Mouse (Mus musculus) kidney, postnatal 0 days (tissue): ENCODE data around the gene Map3k3. TPM values are rescaled to one million over a fixed set of nuclear protein-coding genes. Genes with fewer than 3 reads are reported as not detected.

Source experiments
- ATAC-seq: fragments of 200-750 bp; cut with Nextera tagmentation; replicated peaks from 2 replicates; pipeline ENCODE4 v1.8.0; 2017; ENCODE audit warnings: low read depth, moderate number of reproducible peaks, moderate TSS enrichment, moderate library complexity; ENCODE audit not compliant: low FRiP score
- DNase-seq: peaks from one replicate; pipeline ENCODE4 v3.0.0-alpha.2; 2016; ENCODE audit warnings: low spot score
- H3K27ac ChIP-seq: fragments of 300-500 bp; sonication (generic); 2 replicates; pipeline ENCODE4 v1.5.1; 2014; ENCODE audit warnings: mild to moderate bottlenecking
- H3K27me3 ChIP-seq: fragments of 300-500 bp; sonication (generic); 2 replicates; pipeline ENCODE4 v1.6.1; 2014; ENCODE audit warnings: low read length, mixed read lengths; ENCODE audit not compliant: insufficient read depth
- H3K36me3 ChIP-seq: fragments of 300-500 bp; sonication (generic); 2 replicates; pipeline ENCODE4 v1.6.1; 2014; ENCODE audit warnings: low read length, mixed read lengths; ENCODE audit not compliant: insufficient read depth
- H3K4me1 ChIP-seq: fragments of 300-500 bp; sonication (generic); replicated peaks from 2 replicates; pipeline ENCODE4 v1.6.1; 2014; ENCODE audit warnings: antibody characterized with exemption, low read length, mixed read lengths; ENCODE audit not compliant: insufficient read depth
- H3K4me2 ChIP-seq: fragments of 300-500 bp; sonication (generic); 2 replicates; pipeline ENCODE4 v1.6.1; 2014; ENCODE audit warnings: mild to moderate bottlenecking, low read length, moderate library complexity, mixed read lengths
- H3K4me3 ChIP-seq: fragments of 300-500 bp; sonication (generic); replicated peaks from 2 replicates; pipeline ENCODE4 v1.5.1; 2014; ENCODE audit warnings: low read depth, low read length
- H3K9ac ChIP-seq: fragments of 300-500 bp; sonication (generic); 2 replicates; pipeline ENCODE4 v1.6.1; 2014; ENCODE audit warnings: low read depth, low read length
- H3K9me3 ChIP-seq: fragments of 300-500 bp; sonication (generic); replicated peaks from 2 replicates; pipeline ENCODE4 v1.6.1; 2016; ENCODE audit warnings: low read length, inconsistent platforms, mixed read lengths
- CTCF ChIP-seq: IDR thresholded peaks from 2 replicates; pipeline ENCODE4 v1.5.1; 2016; ENCODE audit warnings: antibody characterized with exemption, low read depth, mild to moderate bottlenecking, moderate library complexity
- WGBS: fragments of 180-500 bp; shearing (Covaris S2); extraction: QIAGEN DNeasy Blood & Tissue Kit; methylation state at CpG from one replicate; pipeline ENCODE4 v1.1.7; 2014; 5-methylcytosine and 5-hydroxymethylcytosine counted together
- polyA plus RNA-seq: library from polyadenylated mRNA; unstranded; fragments of >200 nt; fragmentation: Nextera tagmentation; extraction: Ambion mirVana; gene quantifications from 2 replicates; pipeline ENCODE4 v1.2.1, GENCODE M21; 2015

The Map3k3 gene
- 20.0 and 20.5 TPM in 2 replicates for polyA plus RNA-seq

DNA sequence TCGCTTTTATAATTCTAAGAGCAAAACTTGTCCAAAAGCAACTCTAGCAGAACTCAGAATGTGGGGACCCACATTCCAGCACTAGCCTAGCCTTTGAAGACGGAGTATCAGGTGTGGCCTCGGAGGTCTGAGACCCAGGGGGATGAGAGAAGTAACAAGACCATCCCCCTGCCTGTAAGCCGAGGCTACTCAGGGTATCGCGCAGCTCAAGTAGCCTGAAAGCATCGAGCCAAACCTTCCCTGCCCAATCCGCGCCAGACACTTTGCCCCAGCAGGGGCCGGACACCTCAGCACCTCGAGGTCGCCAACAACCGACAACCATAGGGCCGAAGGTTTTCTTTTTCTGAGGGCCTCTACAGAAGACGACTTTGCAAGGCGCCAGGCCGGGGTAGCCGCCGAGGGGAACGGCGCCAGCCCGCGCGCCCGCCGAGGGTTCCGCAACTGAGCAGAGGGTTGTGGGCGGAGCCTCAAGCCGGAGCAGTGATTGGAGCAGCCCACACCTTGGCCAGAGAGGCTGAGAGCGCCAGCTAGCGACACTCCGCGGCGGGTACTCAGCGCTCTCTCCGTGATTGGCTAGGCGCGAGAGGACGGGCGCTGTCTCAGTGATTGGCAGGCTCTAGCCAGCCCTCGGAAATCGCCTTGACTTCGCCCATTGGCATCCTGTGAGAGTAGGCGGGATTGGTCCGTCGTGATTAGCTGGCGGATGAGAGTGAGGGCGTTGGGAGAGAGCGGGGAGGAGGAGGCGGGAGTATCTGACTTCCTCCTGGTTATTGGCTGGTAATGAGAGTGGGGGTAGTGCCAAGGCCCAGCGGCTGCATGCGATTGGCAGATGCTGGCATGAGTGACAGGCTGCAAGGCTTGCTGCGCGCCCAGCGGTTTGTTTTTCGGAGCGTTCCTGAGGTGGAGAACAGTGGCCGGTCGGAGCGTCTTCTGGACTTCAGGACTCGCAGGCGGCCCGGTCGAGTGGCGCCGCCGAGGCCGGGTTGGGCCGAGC lies at the start of gene Map3k3:
Gene Map3k3 (plus strand): TSS at position 906 of the 994 bp plus-strand sequence.
- H3K36me3 ChIP-seq, result no peaks in the 10 kb centered on the region
- no peaks in the 10 kb centered on the region for H3K27me3 ChIP-seq
- peak within 1 kb of the TSS; percentile 97 for H3K9ac ChIP-seq
- peaks cover 9% of the 10 kb centered on the region for H3K4me1 ChIP-seq
- DNase-seq, result peak; percentile 100
- ATAC-seq, result peak; percentile 99
- peak within 1 kb of the TSS; percentile 100 for H3K27ac ChIP-seq
- H3K9me3 ChIP-seq, result no peaks in the 10 kb centered on the region
- TF ChIP-seq CTCF, result peak; percentile 69
- peak within 1 kb of the TSS; percentile 85 for H3K4me2 ChIP-seq
- under 1% methylated on average over 69 of the region's 69 CpGs for WGBS
- H3K4me3 ChIP-seq, result peak within 1 kb of the TSS; percentile 100

- Histone ChIP-seq H3K4me3 (no peak overlapping the region), H3K27me3 (no peaks in the 10 kb centered on the region), H3K9ac (no peak overlapping the region), H3K27ac (no peak overlapping the region), H3K4me2 (no peak overlapping the region), H3K9me3 (no peaks in the 10 kb centered on the region), H3K4me1 (peaks cover 10% of the 10 kb centered on the region; the same call in 1 of the 2 replicates), H3K36me3 (no peaks in the 10 kb centered on the region)
- ATAC-seq (no peak), DNase-seq (no peak)
- TF ChIP-seq CTCF, result no peak
- 85% methylated on average over 9 of the region's 9 CpGs for WGBS
Measured at GRCm38 (mm10) chr11:106034986-106035385, 49.4 kb upstream of the Map3k3 start.

- Histone ChIP-seq H3K4me3 (peak within 1 kb of the TSS; percentile 93), H3K9me3 (no peaks in the 10 kb centered on the region), H3K36me3 (no peaks in the 10 kb centered on the region), H3K4me2 (peak within 1 kb of the TSS; percentile 70), H3K9ac (peak within 1 kb of the TSS; percentile 89), H3K4me1 (peaks cover 10% of the 10 kb centered on the region; the same call in 1 of the 2 replicates), H3K27ac (peak within 1 kb of the TSS; percentile 97), H3K27me3 (no peaks in the 10 kb centered on the region)
- TF ChIP-seq CTCF, result no peak
- ATAC-seq (peak; percentile 97), DNase-seq (peak; percentile 99)
- under 1% methylated on average over 62 of the region's 66 CpGs for WGBS
Measured at GRCm38 (mm10) chr11:106036548-106037417, 47.6 kb upstream of the Map3k3 start, which contains the start of gene Dcaf7. TSS of gene Dcaf7 (plus strand) at chr11:106036872.

DNA sequence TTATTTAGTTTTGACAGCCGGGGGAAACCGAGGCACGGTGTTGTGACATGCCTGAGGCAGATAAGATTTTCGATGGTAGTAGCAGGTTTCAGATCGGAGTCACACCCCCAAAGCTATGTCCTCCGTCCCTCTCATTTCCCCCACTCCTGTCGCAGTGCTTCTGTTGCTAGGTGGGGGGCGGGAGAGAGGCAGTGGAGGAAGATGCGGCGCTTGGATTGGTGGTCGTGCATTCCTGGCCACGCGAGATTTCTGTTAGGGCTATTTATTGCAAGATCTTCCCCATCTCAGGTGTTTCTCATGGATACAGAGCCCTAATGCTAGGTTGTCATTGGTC lies 47.0 kb upstream of the Map3k3 start:
- ATAC-seq (peak; percentile 11), DNase-seq (peak; percentile 94)
- peak; percentile 25; the same call in 1 of the 2 replicates for TF ChIP-seq CTCF
- no peaks in the 10 kb centered on the region for H3K27me3 ChIP-seq
- 0% methylated on average over 13 of the region's 13 CpGs for WGBS
- H3K4me2 ChIP-seq, result peak overlapping the region; percentile 66
- no peaks in the 10 kb centered on the region for H3K9me3 ChIP-seq
- H3K27ac ChIP-seq, result peak overlapping the region; percentile 97
- H3K9ac ChIP-seq, result peak overlapping the region; percentile 89
- H3K4me3 ChIP-seq, result peak overlapping the region; percentile 93
- H3K36me3 ChIP-seq, result no peaks in the 10 kb centered on the region
- H3K4me1 ChIP-seq, result peaks cover 10% of the 10 kb centered on the region; the same call in 1 of the 2 replicates

DNA sequence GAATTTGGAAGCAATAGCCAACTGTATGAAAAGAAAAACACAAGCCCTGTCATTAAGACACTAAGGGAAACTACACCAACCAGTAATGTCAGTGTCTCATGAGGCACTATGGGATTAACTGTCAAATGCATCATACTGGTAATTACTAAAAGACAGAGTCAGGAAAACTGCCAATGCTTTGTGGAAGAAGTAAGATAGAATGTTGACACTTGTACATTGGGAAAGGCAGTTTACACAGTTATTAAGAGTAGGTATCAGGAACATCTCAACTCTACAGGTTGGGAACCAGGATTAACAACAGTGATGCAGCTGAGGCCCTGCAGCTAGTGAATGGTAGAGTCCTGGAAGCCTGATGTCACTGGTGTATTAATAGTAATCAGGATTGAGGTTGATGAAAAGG lies 40.1 kb upstream of the Map3k3 start:
- no peak overlapping the region for H3K9ac ChIP-seq
- no peak for ATAC-seq

GRCm38 (mm10) chr11:106045256-106045655 lies 39.2 kb upstream of the Map3k3 start:
- no peak for DNase-seq
- no peak overlapping the region for H3K27ac ChIP-seq
- no peaks in the 10 kb centered on the region for H3K9me3 ChIP-seq
- no peaks in the 10 kb centered on the region for H3K4me1 ChIP-seq
- no peak for ATAC-seq
- no peaks in the 10 kb centered on the region for H3K27me3 ChIP-seq
- no peak overlapping the region for H3K4me2 ChIP-seq
- H3K36me3 ChIP-seq, result peaks cover 19% of the 10 kb centered on the region; the same call in 1 of the 2 replicates
- 97% methylated on average over 1 of the region's 1 CpGs for WGBS
- H3K9ac ChIP-seq, result no peak overlapping the region
- no peak overlapping the region for H3K4me3 ChIP-seq
- TF ChIP-seq CTCF, result no peak

More for the DNA sequence above, 40.1 kb upstream of the Map3k3 start:
- Histone ChIP-seq H3K4me3 (no peak overlapping the region), H3K27ac (no peak overlapping the region), H3K4me1 (no peaks in the 10 kb centered on the region), H3K4me2 (no peak overlapping the region), H3K9me3 (no peaks in the 10 kb centered on the region), H3K36me3 (peaks cover 16% of the 10 kb centered on the region; the same call in 1 of the 2 replicates), H3K27me3 (no peaks in the 10 kb centered on the region)
- no peak for DNase-seq
- TF ChIP-seq CTCF, result no peak
